Comparison of ENCODE assay signal across 20 mouse cellular contexts in the genomic region with DNA sequence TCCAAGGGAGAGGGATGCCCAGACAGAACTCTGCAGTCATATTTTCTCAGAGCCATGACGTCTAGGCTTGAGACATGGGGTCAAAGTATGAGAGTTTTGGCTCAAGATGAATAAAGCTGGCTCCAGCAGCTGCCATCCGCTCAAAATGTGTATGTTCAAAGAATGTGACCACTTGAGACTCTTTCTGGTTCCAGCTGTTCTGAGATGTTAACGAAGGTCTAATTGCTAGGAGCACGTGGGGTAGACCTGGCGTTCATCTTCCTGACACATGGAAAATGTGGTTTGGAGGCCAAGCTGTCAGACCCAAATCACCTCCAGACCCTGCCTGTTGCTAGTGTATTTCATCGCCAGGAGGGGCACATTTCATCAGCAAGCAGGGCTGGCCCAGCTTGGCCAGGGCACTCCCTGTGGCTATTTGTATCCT. TPM values are rescaled to one million over a fixed set of nuclear protein-coding genes. Genes with fewer than 3 reads are reported as not detected.
DNase-seq lines count a peak whose midpoint lies in the region; ATAC-seq and TF ChIP-seq lines count a peak whose summit lies in the region.
"Had no signal": no experiment of that assay in that cellular context is flagged by ENCODE, and none has a peak within 500 bp of the region (broad histone marks: within the 10 kb centered on the region; RNA-seq: fewer than 3 reads in every experiment).

No protein-coding gene starts in this region.

- no peak overlapping the region for H3K4me2 ChIP-seq in kidney, postnatal 0 days (ENCODE audit: low read length)
- H3K4me2 ChIP-seq in limb, embryonic 14.5 days (replicated peaks; ENCODE audit: low read depth, low read length, severe bottlenecking): no peak overlapping the region
- no peak overlapping the region for H3K4me2 ChIP-seq in midbrain, postnatal 0 days (ENCODE audit: low read depth, low read length, poor library complexity, severe bottlenecking)
- H3K4me2 ChIP-seq: intestine, embryonic 15.5 days; limb, embryonic 15.5 days; stomach, embryonic 15.5 days had no signal

- H3K36me3 ChIP-seq in kidney, postnatal 0 days (ENCODE audit: insufficient read depth, low read length): no peaks in the 10 kb centered on the region
- H3K36me3 ChIP-seq in embryonic facial prominence, embryonic 10.5 days (replicated peaks): no peaks in the 10 kb centered on the region
- H3K36me3 ChIP-seq in limb, embryonic 14.5 days (ENCODE audit: control insufficient read depth, insufficient read depth, low read length): no peaks in the 10 kb centered on the region
- H3K36me3 ChIP-seq in midbrain, postnatal 0 days (ENCODE audit: insufficient read depth, low read length): no peaks in the 10 kb centered on the region
- H3K36me3 ChIP-seq: intestine, embryonic 15.5 days; limb, embryonic 15.5 days; stomach, embryonic 15.5 days had no signal

- no peak overlapping the region for H3K4me3 ChIP-seq in kidney, postnatal 0 days (replicated peaks; ENCODE audit: low read depth, low read length)
- no peak overlapping the region for H3K4me3 ChIP-seq in embryonic facial prominence, embryonic 10.5 days
- no peak overlapping the region for H3K4me3 ChIP-seq in limb, embryonic 14.5 days (replicated peaks; ENCODE audit: low read length)
- no peak overlapping the region for H3K4me3 ChIP-seq in midbrain, postnatal 0 days (ENCODE audit: low read depth, low read length)
- H3K4me3 ChIP-seq: intestine, embryonic 15.5 days; limb, embryonic 15.5 days; stomach, embryonic 15.5 days had no signal

- 43% methylated on average over 6 of the region's 6 CpGs for WGBS in kidney, postnatal 0 days
- 64% methylated on average over 6 of the region's 6 CpGs for WGBS in embryonic facial prominence, embryonic 10.5 days
- WGBS in limb, embryonic 14.5 days: 19% methylated on average over 6 of the region's 6 CpGs
- WGBS in midbrain, postnatal 0 days: 78% methylated on average over 6 of the region's 6 CpGs

- no peak overlapping the region for H3K27ac ChIP-seq in kidney, postnatal 0 days
- no peak overlapping the region for H3K27ac ChIP-seq in embryonic facial prominence, embryonic 10.5 days (replicated peaks)
- no peak overlapping the region for H3K27ac ChIP-seq in limb, embryonic 14.5 days (replicated peaks; ENCODE audit: low read depth, low read length)
- H3K27ac ChIP-seq in midbrain, postnatal 0 days (ENCODE audit: low read depth, low read length): no peak overlapping the region
- H3K27ac ChIP-seq: intestine, embryonic 15.5 days; limb, embryonic 15.5 days; macrophage; stomach, embryonic 15.5 days had no signal

- H3K27me3 ChIP-seq in kidney, postnatal 0 days (ENCODE audit: insufficient read depth, low read length): no peaks in the 10 kb centered on the region
- H3K27me3 ChIP-seq in embryonic facial prominence, embryonic 10.5 days (replicated peaks; ENCODE audit: low read depth, poor library complexity, severe bottlenecking): no peaks in the 10 kb centered on the region
- no peaks in the 10 kb centered on the region for H3K27me3 ChIP-seq in limb, embryonic 14.5 days (ENCODE audit: control insufficient read depth, insufficient read depth, low read length)
- no peaks in the 10 kb centered on the region for H3K27me3 ChIP-seq in midbrain, postnatal 0 days (ENCODE audit: insufficient read depth, low read length)
- H3K27me3 ChIP-seq: intestine, embryonic 15.5 days; limb, embryonic 15.5 days; stomach, embryonic 15.5 days had no signal

- TF ChIP-seq POLR2A in limb, embryonic 14.5 days (IDR thresholded peaks at IDR 0.05; ENCODE audit: borderline replicate concordance, extremely low read depth, insufficient read depth, insufficient read length): no peak

- H3K4me1 ChIP-seq in kidney, postnatal 0 days (replicated peaks; ENCODE audit: insufficient read depth, low read length): no peaks in the 10 kb centered on the region
- no peaks in the 10 kb centered on the region for H3K4me1 ChIP-seq in embryonic facial prominence, embryonic 10.5 days
- no peaks in the 10 kb centered on the region for H3K4me1 ChIP-seq in limb, embryonic 14.5 days (ENCODE audit: control insufficient read depth, insufficient read depth, low read length)
- H3K4me1 ChIP-seq in midbrain, postnatal 0 days (ENCODE audit: insufficient read depth, low read length): no peaks in the 10 kb centered on the region
- H3K4me1 ChIP-seq: intestine, embryonic 15.5 days; limb, embryonic 15.5 days; stomach, embryonic 15.5 days had no signal

- H3K9me3 ChIP-seq in kidney, postnatal 0 days (replicated peaks; ENCODE audit: low read length): no peaks in the 10 kb centered on the region
- H3K9me3 ChIP-seq in embryonic facial prominence, embryonic 10.5 days: no peaks in the 10 kb centered on the region
- H3K9me3 ChIP-seq in limb, embryonic 14.5 days (ENCODE audit: control insufficient read depth, low read length): no peaks in the 10 kb centered on the region
- no peaks in the 10 kb centered on the region for H3K9me3 ChIP-seq in midbrain, postnatal 0 days (ENCODE audit: low read length)
- H3K9me3 ChIP-seq: intestine, embryonic 15.5 days; limb, embryonic 15.5 days; stomach, embryonic 15.5 days had no signal

- peak; percentile 36 for DNase-seq in embryo, embryonic 10 days (ENCODE audit: low spot score)
- no peak for DNase-seq in embryo, embryonic 9.5 days (ENCODE audit: extremely low spot score)
- peak; percentile 15 for DNase-seq in kidney, postnatal 0 days (ENCODE audit: low spot score)
- no peak for DNase-seq in kidney, postnatal 36 days
- peak; percentile 38 for DNase-seq in embryonic facial prominence, embryonic 10.5 days (ENCODE audit: low spot score)
- DNase-seq in limb, embryonic 14.5 days (ENCODE audit: low spot score): peak; percentile 34
- no peak for DNase-seq in midbrain, postnatal 0 days (ENCODE audit: low spot score)
- DNase-seq in adrenal gland, postnatal 36 days: no peak
- DNase-seq: adrenal gland, postnatal 10 days; cerebellum, postnatal 14 days; gastrocnemius, postnatal 10 days; midbrain, embryonic 14.5 days; right cerebral cortex, postnatal 4 days; thymus, postnatal 25 days had no signal

- H3K9ac ChIP-seq in kidney, postnatal 0 days (ENCODE audit: low read depth, low read length): no peak overlapping the region
- H3K9ac ChIP-seq in limb, embryonic 14.5 days (ENCODE audit: low read depth, low read length, severe bottlenecking): no peak overlapping the region
- H3K9ac ChIP-seq in midbrain, postnatal 0 days (replicated peaks; ENCODE audit: low read length, poor library complexity, severe bottlenecking): no peak overlapping the region
- H3K9ac ChIP-seq: intestine, embryonic 15.5 days; limb, embryonic 15.5 days; stomach, embryonic 15.5 days had no signal

- no peak for ATAC-seq in kidney, postnatal 0 days (replicated peaks; ENCODE audit: low FRiP score, low read depth)
- 0 out of 2 replicates have a peak, but pooled peaks have one; percentile 9 for ATAC-seq in limb, embryonic 14.5 days (ENCODE audit: low FRiP score, low read depth)
- no peak for ATAC-seq in midbrain, postnatal 0 days (ENCODE audit: low FRiP score)
- ATAC-seq: forebrain, embryonic 16.5 days; intestine, embryonic 15.5 days had no signal

- TF ChIP-seq CTCF in kidney, postnatal 0 days (IDR thresholded peaks at IDR 0.05; ENCODE audit: low read depth): no peak
- no peak for TF ChIP-seq CTCF in midbrain, postnatal 0 days (IDR thresholded peaks at IDR 0.05)

RNA-seq across cellular contexts. Expression of gene Ankrd1, which starts 58.9 kb away (rescaled TPM):
- 0.66 and 0.83 TPM in 2 replicates for polyA plus RNA-seq in kidney, postnatal 0 days (2015; fragmentation: Nextera tagmentation; extraction: Ambion mirVana)
- polyA plus RNA-seq in embryonic facial prominence, embryonic 10.5 days (2016; fragmentation: Nextera tagmentation; extraction: Ambion mirVana): 0.31 and 1.4 TPM in 2 replicates
- 4.4 and 5.2 TPM in 2 replicates for polyA plus RNA-seq in limb, embryonic 14.5 days (2012; rRNA removed)
- 2.7 and 3.3 TPM in 2 replicates for polyA plus RNA-seq in limb, embryonic 14.5 days (2014; fragmentation: Nextera tagmentation; extraction: Ambion mirVana)
- not detected in 2 replicates for total RNA-seq in midbrain, postnatal 0 days (2014; rRNA removed)
- 0.11 TPM in 2 replicates for polyA plus RNA-seq in midbrain, postnatal 0 days (2015; fragmentation: Nextera tagmentation; extraction: Ambion mirVana)
- total RNA-seq in adrenal gland, postnatal 36 days (2021): not detected
- polyA plus RNA-seq: forebrain, embryonic 16.5 days; hindbrain, embryonic 11.5 days; macrophage had no signal

Comparison
In these comparisons a context has a peak if more than half of its experiments do, and no peak if none do; other contexts are left out.
1. DNase-seq: peak in embryo, embryonic 10 days (single experiment), kidney, postnatal 0 days (single experiment), embryonic facial prominence, embryonic 10.5 days (single experiment) and limb, embryonic 14.5 days (single experiment); none in embryo, embryonic 9.5 days (single experiment), kidney, postnatal 36 days (0 of 2), midbrain, postnatal 0 days (single experiment) and adrenal gland, postnatal 36 days (0 of 2).